Comparison of ENCODE assay signal across 7 mouse cellular contexts in the genomic region with DNA sequence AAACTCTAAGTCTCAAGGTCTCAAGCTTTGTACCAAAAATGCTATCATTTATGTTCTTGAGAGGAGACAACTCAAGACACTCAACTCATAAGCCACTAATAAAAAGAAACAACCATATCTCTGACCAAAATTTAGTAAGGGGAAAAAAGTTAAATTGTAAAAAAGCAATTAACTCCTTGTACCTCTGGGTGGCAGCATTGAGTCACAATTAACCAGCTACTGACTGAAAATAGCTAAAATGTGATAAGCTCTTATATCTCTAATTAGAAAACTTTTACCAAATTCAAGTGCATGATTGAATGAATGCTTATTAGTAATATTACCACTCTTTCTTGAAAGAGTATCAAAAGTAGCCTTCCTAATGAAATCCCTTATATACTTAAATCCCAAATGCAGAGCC. TPM values are rescaled to one million over a fixed set of nuclear protein-coding genes. Genes with fewer than 3 reads are reported as not detected.
DNase-seq lines count a peak whose midpoint lies in the region; ATAC-seq and TF ChIP-seq lines count a peak whose summit lies in the region.

No protein-coding gene starts in this region.

- no peaks in the 10 kb centered on the region for H3K27me3 ChIP-seq in CH12.LX (replicated peaks)

- DNase-seq in kidney, adult 9 months = peak; percentile 44
- DNase-seq in kidney, adult 11 months = no peak
- DNase-seq in A20 (ENCODE audit: low read depth, low spot score) (peak; percentile 60), CH12.LX (ENCODE audit: extremely low read depth) (peak; percentile 41)
- DNase-seq in right cerebral cortex, postnatal 25 days = no peak
- DNase-seq in adrenal gland, adult 2 months = no peak

- peaks cover 5% of the 10 kb centered on the region; the same call in 1 of the 2 replicates for H3K79me2 ChIP-seq in CH12.LX (replicated peaks; ENCODE audit: control insufficient read depth, extremely low read depth, insufficient read depth, poor library complexity, severe bottlenecking)

- dilution Hi-C loops in CH12.LX (cut with MboI; ENCODE audit: extremely low pct_ligation_motif_present, extremely low pct_unique_long_range_greater_than_20kb, low sequenced_read_pairs) = no loop called here

- in situ Hi-C loops in CH12.LX (cut with MboI; ENCODE audit: low pct_ligation_motif_present, low pct_unique_long_range_greater_than_20kb, low sequenced_read_pairs) = no loop called here

- H3K4me3 ChIP-seq in CH12.LX (replicated peaks in 1 of 3; ENCODE audit: low read depth in 2 of 3, low read length in 2 of 3, poor library complexity in 1 of 3) = no peak overlapping the region

- no peak for TF ChIP-seq POLR2A in CH12.LX (IDR thresholded peaks at IDR 0.05; ENCODE audit: low read depth, low read length)

- peak; percentile 78 for ATAC-seq in granulocyte monocyte progenitor cell, adult 5-6 weeks (replicated peaks; ENCODE audit: poor library complexity, severe bottlenecking)

- H3K4me2 ChIP-seq in CH12.LX (ENCODE audit: insufficient read depth, low read depth, poor library complexity, severe bottlenecking) = no peak overlapping the region

- H3K36me3 ChIP-seq in CH12.LX (replicated peaks in 1 of 2; ENCODE audit: control insufficient read depth in 1 of 2, insufficient read depth in 1 of 2, low read length in 1 of 2) = peaks cover 61 to 86% of the 10 kb centered on the region in 2 experiments

- TF ChIP-seq RAD21 in CH12.LX (IDR thresholded peaks at IDR 0.05; ENCODE audit: low read depth, low read length) = peak; percentile 77

- H3K9ac ChIP-seq in CH12.LX (ENCODE audit: insufficient read depth, low read depth) = no peak overlapping the region

- H3K9me3 ChIP-seq in CH12.LX (replicated peaks; ENCODE audit: low read length) = no peaks in the 10 kb centered on the region

- peak in 1 of 2 experiments; percentile 76; a peak in 3 of 4 replicates for TF ChIP-seq CTCF in CH12.LX (conservative IDR thresholded peaks at IDR 0.05 in 1 of 2, IDR thresholded peaks at IDR 0.05 in 1 of 2; ENCODE audit: low read depth in 2 of 2, low read length in 2 of 2)

- no peak overlapping the region for H3K27ac ChIP-seq in CH12.LX (ENCODE audit: insufficient read depth, low read depth)

- TF ChIP-seq EP300 in CH12.LX (IDR thresholded peaks at IDR 0.05; ENCODE audit: low read length) = no peak

- peaks cover 6 to 7% of the 10 kb centered on the region in 2 experiments for H3K4me1 ChIP-seq in CH12.LX (ENCODE audit: control insufficient read depth in 1 of 2, insufficient read depth in 2 of 2)

TF ChIP-seq in CH12.LX, 34 proteins besides CTCF, POLR2A, EP300 and RAD21:
- TF ChIP-seq ELF1 (IDR thresholded peaks at IDR 0.05; ENCODE audit: low read depth, low read length) = no peak
- no peak for TF ChIP-seq HCFC1 (IDR thresholded peaks at IDR 0.05; ENCODE audit: low read depth, low read length)
- no peak for TF ChIP-seq KAT2A (IDR thresholded peaks at IDR 0.05; ENCODE audit: insufficient replicate concordance, low read length)
- no peak for TF ChIP-seq MAZ (IDR thresholded peaks at IDR 0.05; ENCODE audit: low read depth, low read length)
- no peak for TF ChIP-seq IRF4 (IDR thresholded peaks at IDR 0.05; ENCODE audit: low read depth, low read length)
- no peak for TF ChIP-seq MAX (IDR thresholded peaks at IDR 0.05; ENCODE audit: low read length)
- TF ChIP-seq USF1 (IDR thresholded peaks at IDR 0.05; ENCODE audit: low read depth, low read length) = no peak
- no peak for TF ChIP-seq JUN (IDR thresholded peaks at IDR 0.05; ENCODE audit: insufficient read depth, low read depth, low read length)
- no peak for TF ChIP-seq CHD1 (IDR thresholded peaks at IDR 0.05; ENCODE audit: low read depth, low read length)
- TF ChIP-seq JUND (conservative IDR thresholded peaks at IDR 0.05; ENCODE audit: low read depth, low read length) = 0 out of 2 replicates have a peak, but pooled peaks have one; percentile 13
- TF ChIP-seq ZMIZ1 (IDR thresholded peaks at IDR 0.05; ENCODE audit: low read depth, low read length) = no peak
- no peak for TF ChIP-seq NRF1 (IDR thresholded peaks at IDR 0.05; ENCODE audit: low read depth, low read length)
- TF ChIP-seq MAFK (IDR thresholded peaks at IDR 0.05; ENCODE audit: insufficient replicate concordance, low read length) = peak; percentile 84
- peak; percentile 45 for TF ChIP-seq SMC3 (IDR thresholded peaks at IDR 0.05; ENCODE audit: low read depth, low read length)

RNA-seq across cellular contexts. Expression of gene Prim2, which starts 6.4 kb away (rescaled TPM):
- total RNA-seq in CH12.LX (2012; rRNA removed) = 41.3 and 45.9 TPM in 2 replicates
- 72.6 and 78.8 TPM in 2 replicates for total RNA-seq in CH12.LX (2014; rRNA removed)
- polyA plus RNA-seq in CH12.LX (2012; ENCODE audit: insufficient read length, low read depth) = 50.7 and 51.7 TPM in 2 replicates
- 77.0 and 93.7 TPM in 2 replicates for total RNA-seq in granulocyte monocyte progenitor cell, adult 5-6 weeks (2014; fragmentation: Nextera tagmentation)
- total RNA-seq in granulocyte monocyte progenitor cell, adult 5-6 weeks (2017) = 86.3 and 90.7 TPM in 2 replicates
- 1 to 10 TPM; 4.3 to 4.4 TPM for total RNA-seq in adrenal gland, adult 2 months (2021)
- polyA plus RNA-seq in adrenal gland, adult 2 months (2012; rRNA removed) = 1.2 TPM in 2 replicates

RNA-seq across cellular contexts. Expression of gene Rab23, which starts 56.5 kb away (rescaled TPM):
- total RNA-seq in CH12.LX (2012; rRNA removed) = 5.8 and 5.9 TPM in 2 replicates
- total RNA-seq in CH12.LX (2014; rRNA removed) = 5.0 and 6.7 TPM in 2 replicates
- 16.8 and 17.6 TPM in 2 replicates for polyA plus RNA-seq in CH12.LX (2012; ENCODE audit: insufficient read length, low read depth)
- 3.6 and 8.4 TPM in 2 replicates for total RNA-seq in granulocyte monocyte progenitor cell, adult 5-6 weeks (2014; fragmentation: Nextera tagmentation)
- total RNA-seq in granulocyte monocyte progenitor cell, adult 5-6 weeks (2017) = 2.3 and 2.4 TPM in 2 replicates
- 10 to 100 TPM in 1 of 2 experiments, 1 to 10 TPM in 1; 9.2 to 12.6 TPM for total RNA-seq in adrenal gland, adult 2 months (2021)
- 2.9 and 5.7 TPM in 2 replicates for polyA plus RNA-seq in adrenal gland, adult 2 months (2012; rRNA removed)

Comparison
In these comparisons a context has a peak if more than half of its experiments do, and no peak if none do; other contexts are left out.
1. DNase-seq: peak in kidney, adult 9 months (single experiment), A20 (single experiment) and CH12.LX (single experiment); none in kidney, adult 11 months (single experiment), right cerebral cortex, postnatal 25 days (single experiment) and adrenal gland, adult 2 months (single experiment).
2. RNA of gene Prim2, which starts 6.4 kb away (total RNA-seq): 77.0 to 93.7 TPM in granulocyte monocyte progenitor cell, adult 5-6 weeks and 41.3 to 78.8 TPM in CH12.LX; 4.3 to 4.4 TPM in adrenal gland, adult 2 months; every median in the first group is over 4 times any median in the second.